Mouse (Mus musculus) heart, embryonic 14.5 days (tissue): ENCODE results near the gene Ccm2. TPM values are rescaled to one million over a fixed set of nuclear protein-coding genes. Genes with fewer than 3 reads are reported as not detected.

Experiments used
- ATAC-seq: fragments of 200-750 bp; cut with Nextera tagmentation; 2 replicates; pipeline ENCODE4 v1.8.0; 2017; ENCODE audit warnings: low read depth, moderate TSS enrichment; ENCODE audit not compliant: insufficient number of reproducible peaks, insufficient read depth, low FRiP score
- H3K27ac ChIP-seq, 2 experiments: fragments of 200-500 bp in 1 of 2; fragments of 300-500 bp in 1 of 2; sonication (generic) in 1 of 2; replicated peaks in 1 of 2; 2 replicates each; pipeline ENCODE4 v1.5.1; 2012 to 2014; ENCODE audit warnings: low read depth in 2 of 2, low read length in 2 of 2, control low read depth in 1 of 2, mild to moderate bottlenecking in 1 of 2, mixed read lengths in 1 of 2; ENCODE audit not compliant: control insufficient read depth in 1 of 2, insufficient read depth in 1 of 2
- H3K27me3 ChIP-seq: fragments of 300-500 bp; sonication (generic); 2 replicates; pipeline ENCODE4 v1.6.1; 2014; ENCODE audit warnings: mild to moderate bottlenecking, low read length, control low read depth; ENCODE audit not compliant: control insufficient read depth, insufficient read depth
- H3K36me3 ChIP-seq: fragments of 300-500 bp; sonication (generic); 2 replicates; pipeline ENCODE4 v1.6.1; 2014; ENCODE audit warnings: mild to moderate bottlenecking, control low read depth, low read length, mixed read lengths; ENCODE audit not compliant: control insufficient read depth, insufficient read depth
- H3K4me1 ChIP-seq, 2 experiments: fragments of 200-500 bp in 1 of 2; fragments of 300-500 bp in 1 of 2; sonication (generic) in 1 of 2; 2 replicates each; pipeline ENCODE4 v1.6.1; 2012 to 2014; ENCODE audit warnings: low read length in 2 of 2, control low read depth in 1 of 2, mixed read lengths in 1 of 2; ENCODE audit not compliant: control insufficient read depth in 2 of 2, insufficient read depth in 2 of 2
- H3K4me2 ChIP-seq: fragments of 300-500 bp; sonication (generic); 2 replicates; pipeline ENCODE4 v1.6.1; 2014; ENCODE audit warnings: mild to moderate bottlenecking, low read length
- H3K4me3 ChIP-seq, 2 experiments: fragments of 200-500 bp in 1 of 2; fragments of 300-500 bp in 1 of 2; sonication (generic) in 1 of 2; 2 replicates each; pipeline ENCODE4 v1.5.1; 2012 to 2014; ENCODE audit warnings: low read length in 2 of 2, mild to moderate bottlenecking in 2 of 2, control low read depth in 1 of 2, low read depth in 1 of 2, moderate library complexity in 1 of 2; ENCODE audit not compliant: control insufficient read depth in 1 of 2, insufficient read depth in 1 of 2
- H3K9ac ChIP-seq: fragments of 300-500 bp; sonication (generic); 2 replicates; pipeline ENCODE4 v1.6.1; 2014; ENCODE audit warnings: mild to moderate bottlenecking, low read length
- H3K9me3 ChIP-seq: fragments of 300-500 bp; sonication (generic); 2 replicates; pipeline ENCODE4 v1.6.1; 2016; ENCODE audit warnings: low read length, control low read depth; ENCODE audit not compliant: control insufficient read depth
- WGBS: fragments of 180-500 bp; shearing (Covaris S2); extraction: QIAGEN DNeasy Blood & Tissue Kit; methylation state at CpG from one replicate; pipeline ENCODE4 v1.1.7; 2014; 5-methylcytosine and 5-hydroxymethylcytosine counted together
- polyA plus RNA-seq: library from polyadenylated mRNA; unstranded; fragments of >200 nt; fragmentation: Nextera tagmentation; extraction: Ambion mirVana; gene quantifications from 2 replicates; pipeline ENCODE4 v1.2.1, GENCODE M21; 2014

Ccm2 gene
- polyA plus RNA-seq, 1 experiment from 2014 or later = 52.9 TPM

DNA sequence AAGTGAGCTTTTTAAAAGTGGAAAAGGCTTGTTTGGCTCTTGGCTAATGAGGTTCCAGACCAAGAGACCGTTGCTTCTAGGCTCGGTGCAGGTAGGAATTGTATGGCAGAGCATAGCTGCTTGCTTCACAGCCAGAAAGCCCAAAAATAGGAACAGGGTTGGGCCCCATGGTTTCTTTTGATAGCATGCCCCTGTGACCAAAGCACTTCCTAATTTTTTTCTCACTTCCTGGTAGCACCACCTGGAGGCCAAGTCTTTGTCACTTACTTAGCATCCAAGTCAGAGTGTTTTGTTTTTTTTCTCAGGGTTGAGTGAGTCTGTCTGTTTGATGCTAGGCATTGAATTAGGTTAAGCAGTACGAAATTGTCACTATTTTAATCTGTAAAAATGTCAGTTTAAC, 40.0 kb downstream of the Ccm2 start:
- Histone ChIP-seq H3K27me3 (no peaks in the 10 kb centered on the region), H3K4me1 (peaks cover 0 to 16% of the 10 kb centered on the region in 2 experiments; a peak in 3 of 4 replicates), H3K4me2 (no peak overlapping the region), H3K36me3 (peaks cover 62% of the 10 kb centered on the region), H3K9me3 (no peaks in the 10 kb centered on the region), H3K4me3 (no peak overlapping the region), H3K9ac (no peak overlapping the region), H3K27ac (no peak overlapping the region)
- WGBS = 51% methylated on average over 3 of the region's 3 CpGs
- no peak for ATAC-seq

GRCm38 (mm10) chr11:6587249-6587940, 40.7 kb downstream of the Ccm2 start:
- Histone ChIP-seq H3K9ac (no peak overlapping the region), H3K4me2 (no peak overlapping the region), H3K4me3 (no peak overlapping the region), H3K9me3 (no peaks in the 10 kb centered on the region), H3K36me3 (peaks cover 70% of the 10 kb centered on the region), H3K27ac (no peak overlapping the region; a peak in 1 of 4 replicates), H3K4me1 (peaks cover 0 to 16% of the 10 kb centered on the region in 2 experiments; a peak in 3 of 4 replicates), H3K27me3 (no peaks in the 10 kb centered on the region)
- ATAC-seq = no peak
- 73% methylated on average over 7 of the region's 7 CpGs for WGBS

GRCm38 (mm10) chr11:6588295-6588694, 41.6 kb downstream of the Ccm2 start:
- no peaks in the 10 kb centered on the region for H3K9me3 ChIP-seq
- no peaks in the 10 kb centered on the region for H3K27me3 ChIP-seq
- peaks cover 79% of the 10 kb centered on the region for H3K36me3 ChIP-seq
- H3K27ac ChIP-seq = no peak overlapping the region
- peaks cover 0 to 16% of the 10 kb centered on the region in 2 experiments; a peak in 3 of 4 replicates for H3K4me1 ChIP-seq
- no peak for ATAC-seq
- no peak overlapping the region for H3K9ac ChIP-seq
- no peak overlapping the region for H3K4me2 ChIP-seq
- WGBS = 90% methylated on average over 7 of the region's 7 CpGs
- H3K4me3 ChIP-seq = no peak overlapping the region

DNA sequence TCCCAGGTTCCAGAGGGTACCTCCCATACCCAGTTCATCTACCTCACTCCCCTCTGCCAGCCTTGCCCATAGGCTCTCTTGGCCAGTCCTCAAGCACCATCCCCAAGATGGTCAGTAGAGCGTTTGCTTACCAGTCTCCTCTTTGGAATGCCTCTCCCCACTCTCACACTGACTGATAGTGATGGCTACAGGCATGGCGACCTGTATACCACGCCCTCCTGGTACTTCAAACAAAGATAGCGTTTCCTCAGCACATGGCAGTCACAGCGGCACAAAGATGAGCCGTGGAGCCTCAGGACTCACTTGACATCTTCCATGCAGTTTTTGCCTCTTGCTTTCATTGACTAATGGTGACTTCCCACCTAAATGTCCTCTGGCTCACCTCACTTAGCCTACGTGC, 43.2 kb downstream of the Ccm2 start:
- Histone ChIP-seq H3K4me1 (peaks cover 3 to 16% of the 10 kb centered on the region in 2 experiments; a peak in 3 of 4 replicates), H3K27me3 (no peaks in the 10 kb centered on the region), H3K27ac (no peak overlapping the region), H3K36me3 (peaks cover 88% of the 10 kb centered on the region), H3K9ac (no peak overlapping the region), H3K4me3 (no peak overlapping the region), H3K9me3 (no peaks in the 10 kb centered on the region), H3K4me2 (no peak overlapping the region)
- ATAC-seq = no peak
- WGBS = 74% methylated on average over 7 of the region's 7 CpGs

- no peaks in the 10 kb centered on the region for H3K9me3 ChIP-seq
- ATAC-seq = no peak
- H3K27me3 ChIP-seq = no peaks in the 10 kb centered on the region
- peaks cover 11 to 25% of the 10 kb centered on the region in 2 experiments for H3K4me1 ChIP-seq
- WGBS = 85% methylated on average over 10 of the region's 10 CpGs
- no peak overlapping the region for H3K9ac ChIP-seq
- no peak overlapping the region for H3K4me3 ChIP-seq
- no peak overlapping the region for H3K27ac ChIP-seq
- H3K36me3 ChIP-seq = peaks cover 88% of the 10 kb centered on the region
- H3K4me2 ChIP-seq = no peak overlapping the region
Measured at GRCm38 (mm10) chr11:6590933-6591675, 44.4 kb downstream of the Ccm2 start.

DNA sequence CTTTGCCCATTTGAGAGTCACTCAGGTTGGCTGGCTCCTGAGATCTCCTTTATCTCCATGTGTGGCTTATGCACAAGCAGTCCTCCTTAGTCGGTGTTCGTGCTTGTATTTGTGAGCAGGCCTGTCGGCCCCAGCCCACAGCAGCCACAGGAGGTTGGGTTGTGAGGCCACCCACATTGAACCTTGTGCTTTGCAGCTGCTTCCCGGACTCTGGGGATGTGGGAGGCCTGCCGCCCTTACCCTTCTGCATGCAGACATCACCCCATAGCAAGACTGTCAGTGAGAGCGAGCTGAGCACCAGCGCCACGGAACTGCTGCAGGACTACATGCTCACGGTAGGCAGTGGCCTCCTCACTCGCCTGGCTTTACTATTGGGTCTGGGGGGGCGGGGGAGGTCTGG, 46.7 kb downstream of the Ccm2 start:
- H3K36me3 ChIP-seq = peaks cover 98% of the 10 kb centered on the region
- 0 out of 2 replicates have a peak, but pooled peaks cover 6% of the 10 kb centered on the region for H3K27me3 ChIP-seq
- H3K9me3 ChIP-seq = no peaks in the 10 kb centered on the region
- peaks cover 18% of the 10 kb centered on the region in 2 experiments for H3K4me1 ChIP-seq
- ATAC-seq = no peak
- H3K27ac ChIP-seq = no peak overlapping the region
- H3K4me3 ChIP-seq = no peak overlapping the region
- no peak overlapping the region for H3K4me2 ChIP-seq
- no peak overlapping the region for H3K9ac ChIP-seq
- 85% methylated on average over 11 of the region's 11 CpGs for WGBS

GRCm38 (mm10) chr11:6594845-6595244, 48.2 kb downstream of the Ccm2 start:
- Histone ChIP-seq H3K9me3 (no peaks in the 10 kb centered on the region), H3K4me2 (no peak overlapping the region), H3K4me3 (no peak overlapping the region), H3K27ac (no peak overlapping the region; a peak in 2 of 4 replicates), H3K27me3 (peaks cover 11% of the 10 kb centered on the region; the same call in 1 of the 2 replicates), H3K4me1 (peaks cover 30 to 32% of the 10 kb centered on the region in 2 experiments), H3K9ac (no peak overlapping the region; the same call in 1 of the 2 replicates), H3K36me3 (peaks cover 89% of the 10 kb centered on the region)
- 43% methylated on average over 6 of the region's 6 CpGs for WGBS
- no peak for ATAC-seq
